Mouse (Mus musculus): ENCODE measurements at regions not wholly inside any gene's neighbourhood (a gene's known extent, or its start where the extent isn't known, plus 50 kb on each side); places are given as distances from the start of the nearest gene placed in this dataset.

DNA sequence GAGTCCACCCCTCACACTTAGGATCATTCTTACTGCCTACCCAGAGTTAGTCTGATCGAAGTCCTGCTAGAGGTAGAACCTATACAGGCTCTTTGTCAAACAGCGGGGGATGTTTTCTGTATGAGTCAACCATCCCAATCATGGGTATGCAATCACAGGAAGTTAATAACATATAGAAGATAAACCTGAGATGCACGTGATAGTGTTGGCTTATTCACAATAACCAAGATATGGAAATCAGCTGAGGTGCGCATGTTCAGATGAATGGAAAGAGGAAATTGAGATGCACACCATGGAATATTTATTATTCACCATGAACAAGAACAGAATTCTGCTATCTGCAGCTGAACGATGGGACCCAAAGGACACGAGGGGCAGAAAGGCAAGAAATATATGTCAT, 146.7 kb upstream of the Tgfbr2 start:
- H3K36me3 ChIP-seq (ENCODE audit: control insufficient read depth, insufficient read depth, low read length, poor library complexity, severe bottlenecking), result no peaks in the 10 kb centered on the region
- H3K4me3 ChIP-seq (ENCODE audit: insufficient read depth in 1 of 2, low read depth in 1 of 2, low read length in 2 of 2, poor library complexity in 1 of 2, severe bottlenecking in 1 of 2), result no peak overlapping the region
- H3K4me1 ChIP-seq (ENCODE audit: control insufficient read depth in 2 of 2, insufficient read depth in 2 of 2, low read length in 2 of 2, poor library complexity in 1 of 2), result no peaks in the 10 kb centered on the region; a peak in 1 of 4 replicates
- in situ Hi-C loops (cut with MboI; ENCODE audit: low sequenced_read_pairs in 2 of 2, unreplicated experiment in 2 of 2), result no loop called here
- H3K9ac ChIP-seq (ENCODE audit: insufficient read depth, low read depth, low read length, poor library complexity, severe bottlenecking), result no peak overlapping the region
- no peak for DNase-seq (ENCODE audit: low read depth, low spot score)
- TF ChIP-seq ZC3H11A (IDR thresholded peaks at IDR 0.05; ENCODE audit: borderline replicate concordance, low read depth, low read length) (no peak), MAFK (IDR thresholded peaks at IDR 0.05; ENCODE audit: insufficient read depth, low read depth, low read length) (no peak), CHD2 (IDR thresholded peaks at IDR 0.05; ENCODE audit: low read depth, low read length) (no peak), ZNF384 (IDR thresholded peaks at IDR 0.05; ENCODE audit: low read depth, low read length) (no peak), HCFC1 (IDR thresholded peaks at IDR 0.05; ENCODE audit: borderline replicate concordance, insufficient read depth, low read length) (no peak)
- H3K27ac ChIP-seq (ENCODE audit: insufficient read depth, low read depth, low read length, poor library complexity, severe bottlenecking), result no peak overlapping the region
- no peaks in the 10 kb centered on the region for H3K9me3 ChIP-seq (ENCODE audit: control insufficient read depth, insufficient read depth, low read depth, low read length)

DNA sequence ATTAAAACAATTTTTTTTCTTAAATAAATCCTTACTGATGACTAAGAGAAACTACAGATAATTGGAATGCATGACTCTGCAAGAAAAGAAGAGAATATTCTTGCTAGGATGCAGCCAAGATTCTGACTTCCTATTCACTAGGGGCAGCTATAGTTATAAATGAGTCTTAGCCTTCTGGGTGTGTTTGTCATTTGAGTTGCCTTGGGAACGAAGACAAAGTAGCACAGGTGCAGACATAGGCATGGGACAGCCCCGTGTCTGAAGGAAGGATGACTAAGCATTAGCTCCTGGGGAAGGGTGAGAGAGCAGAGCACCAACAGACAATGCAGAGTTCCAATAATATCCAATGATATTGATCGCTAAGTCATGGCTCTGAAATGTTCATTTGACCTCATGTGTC, 144.3 kb upstream of the Tgfbr2 start:
- Histone ChIP-seq H3K4me1 (ENCODE audit: control insufficient read depth in 2 of 2, insufficient read depth in 2 of 2, low read length in 2 of 2, poor library complexity in 1 of 2) (peaks cover 4% of the 10 kb centered on the region in 2 experiments; a peak in 2 of 4 replicates), H3K4me3 (ENCODE audit: insufficient read depth in 1 of 2, low read depth in 1 of 2, low read length in 2 of 2, poor library complexity in 1 of 2, severe bottlenecking in 1 of 2) (no peak overlapping the region), H3K9ac (ENCODE audit: insufficient read depth, low read depth, low read length, poor library complexity, severe bottlenecking) (no peak overlapping the region), H3K9me3 (ENCODE audit: control insufficient read depth, insufficient read depth, low read depth, low read length) (no peaks in the 10 kb centered on the region), H3K36me3 (ENCODE audit: control insufficient read depth, insufficient read depth, low read length, poor library complexity, severe bottlenecking) (no peaks in the 10 kb centered on the region), H3K27ac (ENCODE audit: insufficient read depth, low read depth, low read length, poor library complexity, severe bottlenecking) (no peak overlapping the region)
- DNase-seq (ENCODE audit: low read depth, low spot score), result no peak
- in situ Hi-C loops (cut with MboI; ENCODE audit: low sequenced_read_pairs in 2 of 2, unreplicated experiment in 2 of 2), result no loop called here
- TF ChIP-seq ZNF384 (IDR thresholded peaks at IDR 0.05; ENCODE audit: low read depth, low read length), result no peak
- TF ChIP-seq MAFK (IDR thresholded peaks at IDR 0.05; ENCODE audit: insufficient read depth, low read depth, low read length), result peak; percentile 70

DNA sequence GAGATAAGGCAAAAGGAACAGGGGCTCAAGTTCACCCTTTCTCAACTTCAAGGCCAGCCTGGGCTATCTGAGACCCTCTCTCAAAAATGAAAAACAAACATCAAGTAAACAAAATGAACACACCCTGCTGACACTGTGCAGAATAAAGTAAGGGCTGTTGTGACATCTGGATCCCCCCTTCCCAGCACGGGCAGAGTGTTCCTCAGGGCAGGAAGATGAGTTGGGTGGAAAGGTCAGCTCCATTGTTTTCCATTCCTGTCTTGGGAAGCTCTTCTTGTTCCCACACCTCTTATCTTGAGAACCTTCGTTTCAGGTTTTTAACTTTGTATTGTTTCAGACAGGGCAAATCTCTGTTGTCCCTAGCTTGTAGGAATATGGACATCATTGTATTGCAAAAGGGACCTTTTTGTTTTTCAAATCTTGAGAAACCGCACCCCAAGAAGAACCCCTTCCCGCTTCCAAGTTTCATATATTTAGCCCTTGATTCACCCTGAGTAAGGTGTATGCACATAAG, 141.5 kb upstream of the Tgfbr2 start:
- in situ Hi-C loops (cut with MboI; ENCODE audit: low sequenced_read_pairs in 2 of 2, unreplicated experiment in 2 of 2), result no loop called here
- Histone ChIP-seq H3K4me1 (ENCODE audit: control insufficient read depth in 2 of 2, insufficient read depth in 2 of 2, low read length in 2 of 2, poor library complexity in 1 of 2) (peaks cover 4 to 6% of the 10 kb centered on the region in 2 experiments; a peak in 2 of 4 replicates), H3K9ac (ENCODE audit: insufficient read depth, low read depth, low read length, poor library complexity, severe bottlenecking) (no peak overlapping the region), H3K9me3 (ENCODE audit: control insufficient read depth, insufficient read depth, low read depth, low read length) (no peaks in the 10 kb centered on the region), H3K27ac (ENCODE audit: insufficient read depth, low read depth, low read length, poor library complexity, severe bottlenecking) (no peak overlapping the region), H3K4me3 (ENCODE audit: insufficient read depth in 1 of 2, low read depth in 1 of 2, low read length in 2 of 2, poor library complexity in 1 of 2, severe bottlenecking in 1 of 2) (no peak overlapping the region), H3K36me3 (ENCODE audit: control insufficient read depth, insufficient read depth, low read length, poor library complexity, severe bottlenecking) (no peaks in the 10 kb centered on the region)
- no peak for DNase-seq (ENCODE audit: low read depth, low spot score)
- no peak for TF ChIP-seq CHD2 (IDR thresholded peaks at IDR 0.05; ENCODE audit: low read depth, low read length)
- no peak for TF ChIP-seq MAFK (IDR thresholded peaks at IDR 0.05; ENCODE audit: insufficient read depth, low read depth, low read length)
- no peak for TF ChIP-seq HCFC1 (IDR thresholded peaks at IDR 0.05; ENCODE audit: borderline replicate concordance, insufficient read depth, low read length)
- TF ChIP-seq ZC3H11A (IDR thresholded peaks at IDR 0.05; ENCODE audit: borderline replicate concordance, low read depth, low read length), result no peak
- TF ChIP-seq ZNF384 (IDR thresholded peaks at IDR 0.05; ENCODE audit: low read depth, low read length), result no peak

DNA sequence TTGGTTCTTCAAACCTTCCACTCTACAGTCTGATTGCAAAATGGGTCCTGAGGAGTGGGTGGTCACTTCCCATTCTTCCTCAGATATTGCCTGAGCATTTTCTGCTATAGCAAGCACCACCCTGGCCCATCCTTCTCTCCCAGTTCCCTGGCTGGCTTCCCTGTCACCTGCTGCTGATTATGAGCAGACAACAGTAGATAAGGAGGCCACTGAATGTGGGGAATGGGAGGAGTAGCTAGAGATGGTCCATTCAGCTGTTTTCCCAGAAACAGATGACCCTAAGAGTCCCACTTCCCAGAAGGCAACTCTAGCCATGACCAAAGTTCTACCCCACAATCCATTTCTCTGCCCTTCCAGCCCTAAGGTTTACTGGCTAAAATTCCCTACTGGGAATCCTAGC, 139.6 kb upstream of the Tgfbr2 start:
- H3K9ac ChIP-seq (ENCODE audit: insufficient read depth, low read depth, low read length, poor library complexity, severe bottlenecking), result no peak overlapping the region
- in situ Hi-C loops (cut with MboI; ENCODE audit: low sequenced_read_pairs in 2 of 2, unreplicated experiment in 2 of 2), result no loop called here
- no peak for TF ChIP-seq MAFK (IDR thresholded peaks at IDR 0.05; ENCODE audit: insufficient read depth, low read depth, low read length)
- H3K4me1 ChIP-seq (ENCODE audit: control insufficient read depth in 2 of 2, insufficient read depth in 2 of 2, low read length in 2 of 2, poor library complexity in 1 of 2), result peaks cover 4 to 6% of the 10 kb centered on the region in 2 experiments; a peak in 2 of 4 replicates
- no peaks in the 10 kb centered on the region for H3K9me3 ChIP-seq (ENCODE audit: control insufficient read depth, insufficient read depth, low read depth, low read length)
- H3K4me3 ChIP-seq (ENCODE audit: insufficient read depth in 1 of 2, low read depth in 1 of 2, low read length in 2 of 2, poor library complexity in 1 of 2, severe bottlenecking in 1 of 2), result no peak overlapping the region
- DNase-seq (ENCODE audit: low read depth, low spot score), result no peak
- no peaks in the 10 kb centered on the region for H3K36me3 ChIP-seq (ENCODE audit: control insufficient read depth, insufficient read depth, low read length, poor library complexity, severe bottlenecking)
- no peak overlapping the region for H3K27ac ChIP-seq (ENCODE audit: insufficient read depth, low read depth, low read length, poor library complexity, severe bottlenecking)
